Mouse (Mus musculus) stomach, postnatal 0 days (tissue): ENCODE results near the gene Cpsf4l. TPM values are rescaled to one million over a fixed set of nuclear protein-coding genes. Genes with fewer than 3 reads are reported as not detected.

Source experiments
- ATAC-seq: fragments of 200-750 bp; cut with Nextera tagmentation; 2 replicates; pipeline ENCODE4 v1.8.0; 2017; ENCODE audit not compliant: low FRiP score, low TSS enrichment
- DNase-seq: peaks from one replicate; pipeline ENCODE4 v3.0.0-alpha.2; 2016; ENCODE audit warnings: low spot score
- H3K27ac ChIP-seq: fragments of 300-500 bp; sonication (generic); replicated peaks from 2 replicates; pipeline ENCODE4 v1.5.1; 2014; ENCODE audit warnings: mild to moderate bottlenecking, control low read depth
- H3K27me3 ChIP-seq: fragments of 300-500 bp; sonication (generic); 2 replicates; pipeline ENCODE4 v1.6.1; 2014; ENCODE audit warnings: low read length; ENCODE audit not compliant: control insufficient read depth, insufficient read depth
- H3K36me3 ChIP-seq: fragments of 300-500 bp; sonication (generic); 2 replicates; pipeline ENCODE4 v1.6.1; 2014; ENCODE audit warnings: low read length, mixed read lengths; ENCODE audit not compliant: control insufficient read depth, insufficient read depth
- H3K4me1 ChIP-seq: fragments of 300-500 bp; sonication (generic); replicated peaks from 2 replicates; pipeline ENCODE4 v1.6.1; 2014; ENCODE audit warnings: antibody characterized with exemption; ENCODE audit not compliant: control insufficient read depth, insufficient read depth
- H3K4me2 ChIP-seq: fragments of 300-500 bp; sonication (generic); replicated peaks from 2 replicates; pipeline ENCODE4 v1.6.1; 2014; ENCODE audit warnings: low read depth, mild to moderate bottlenecking, control low read depth, moderate library complexity
- H3K4me3 ChIP-seq: fragments of 300-500 bp; sonication (generic); 2 replicates; pipeline ENCODE4 v1.5.1; 2014; ENCODE audit warnings: low read depth, low read length, control low read depth
- H3K9ac ChIP-seq: fragments of 300-500 bp; sonication (generic); 2 replicates; pipeline ENCODE4 v1.6.1; 2014; ENCODE audit warnings: mild to moderate bottlenecking, low read length, control low read depth, mixed read lengths
- H3K9me3 ChIP-seq: fragments of 300-500 bp; sonication (generic); 2 replicates; pipeline ENCODE4 v1.6.1; 2016; ENCODE audit warnings: low read length; ENCODE audit not compliant: control insufficient read depth
- CTCF ChIP-seq: IDR thresholded peaks from 2 replicates; pipeline ENCODE4 v1.5.1; 2016; ENCODE audit warnings: antibody characterized with exemption, low read depth, mild to moderate bottlenecking, moderate library complexity
- EP300 ChIP-seq: optimal IDR thresholded peaks from 2 replicates; pipeline ENCODE3; 2016; ENCODE audit warnings: antibody characterized with exemption
- WGBS: fragments of 180-500 bp; shearing (Covaris S2); extraction: QIAGEN DNeasy Blood & Tissue Kit; methylation state at CpG from one replicate; pipeline ENCODE4 v1.1.7; 2014; 5-methylcytosine and 5-hydroxymethylcytosine counted together
- polyA plus RNA-seq: library from polyadenylated mRNA; unstranded; fragments of >200 nt; fragmentation: Nextera tagmentation; extraction: Ambion mirVana; gene quantifications from 2 replicates; pipeline ENCODE4 v1.2.1, GENCODE M21; 2015

Gene Cpsf4l
- polyA plus RNA-seq, 1 experiment from 2014 or later: 0.19 TPM

GRCm38 (mm10) chr11:113667122-113667521 lies 42.7 kb downstream of the Cpsf4l start:
- ATAC-seq (peak; percentile 87), DNase-seq (peak; percentile 49)
- H3K9me3 ChIP-seq: no peaks in the 10 kb centered on the region
- no peak overlapping the region for H3K4me3 ChIP-seq
- no peak overlapping the region for H3K4me2 ChIP-seq
- no peak for TF ChIP-seq EP300
- TF ChIP-seq CTCF: no peak
- 44% methylated on average over 2 of the region's 2 CpGs for WGBS
- no peaks in the 10 kb centered on the region; the same call in 1 of the 2 replicates for H3K36me3 ChIP-seq
- peak overlapping the region; percentile 74 for H3K27ac ChIP-seq
- H3K4me1 ChIP-seq: peaks cover 3% of the 10 kb centered on the region
- no peaks in the 10 kb centered on the region for H3K27me3 ChIP-seq
- H3K9ac ChIP-seq: no peak overlapping the region

GRCm38 (mm10) chr11:113666648-113667047 lies 43.2 kb downstream of the Cpsf4l start:
- WGBS: 40% methylated on average over 10 of the region's 10 CpGs
- Histone ChIP-seq H3K36me3 (peaks cover 4% of the 10 kb centered on the region), H3K9me3 (no peaks in the 10 kb centered on the region), H3K27ac (peak overlapping the region; percentile 74; the same call in 1 of the 2 replicates), H3K27me3 (no peaks in the 10 kb centered on the region), H3K4me3 (no peak overlapping the region), H3K4me2 (no peak overlapping the region), H3K4me1 (peaks cover 3% of the 10 kb centered on the region), H3K9ac (no peak overlapping the region)
- ATAC-seq (peak; percentile 59), DNase-seq (peak; percentile 75)
- no peak for TF ChIP-seq CTCF
- no peak for TF ChIP-seq EP300

- no peak for TF ChIP-seq EP300
- TF ChIP-seq CTCF: no peak
- Histone ChIP-seq H3K36me3 (peaks cover 6% of the 10 kb centered on the region), H3K27me3 (no peaks in the 10 kb centered on the region), H3K4me2 (no peak overlapping the region), H3K4me1 (peaks cover 3% of the 10 kb centered on the region), H3K9ac (no peak overlapping the region), H3K9me3 (no peaks in the 10 kb centered on the region), H3K27ac (no peak overlapping the region; the same call in 1 of the 2 replicates), H3K4me3 (no peak overlapping the region)
- ATAC-seq: no peak
- WGBS: 55% methylated on average over 6 of the region's 6 CpGs
- DNase-seq: no peak
These were observed 43.6 kb downstream of the Cpsf4l start for GRCm38 (mm10) chr11:113666205-113666604.

GRCm38 (mm10) chr11:113664279-113664678 lies 45.5 kb downstream of the Cpsf4l start:
- Histone ChIP-seq H3K9ac (no peak overlapping the region), H3K4me2 (no peak overlapping the region), H3K9me3 (no peaks in the 10 kb centered on the region), H3K36me3 (peaks cover 11% of the 10 kb centered on the region), H3K27me3 (no peaks in the 10 kb centered on the region), H3K4me3 (no peak overlapping the region), H3K27ac (no peak overlapping the region), H3K4me1 (peaks cover 3% of the 10 kb centered on the region)
- ATAC-seq (no peak), DNase-seq (no peak)
- TF ChIP-seq EP300 (no peak), CTCF (no peak)
- WGBS: 65% methylated on average over 2 of the region's 2 CpGs

GRCm38 (mm10) chr11:113661835-113662351 lies 47.9 kb downstream of the Cpsf4l start:
- no peak for DNase-seq
- no peaks in the 10 kb centered on the region for H3K4me1 ChIP-seq

GRCm38 (mm10) chr11:113660940-113661339 lies 48.9 kb downstream of the Cpsf4l start:
- Histone ChIP-seq H3K9me3 (no peaks in the 10 kb centered on the region), H3K27ac (no peak overlapping the region), H3K4me2 (no peak overlapping the region), H3K36me3 (peaks cover 28% of the 10 kb centered on the region), H3K9ac (no peak overlapping the region), H3K4me3 (no peak overlapping the region), H3K27me3 (no peaks in the 10 kb centered on the region), H3K4me1 (no peaks in the 10 kb centered on the region)
- ATAC-seq (no peak), DNase-seq (no peak)
- 91% methylated on average over 11 of the region's 11 CpGs for WGBS
- TF ChIP-seq CTCF: no peak
- TF ChIP-seq EP300: no peak

More at GRCm38 (mm10) chr11:113661835-113662351, 47.9 kb downstream of the Cpsf4l start:
- no peak for TF ChIP-seq EP300
- no peak for TF ChIP-seq CTCF
- 88% methylated on average over 18 of the region's 18 CpGs for WGBS
- Histone ChIP-seq H3K4me3 (no peak overlapping the region), H3K36me3 (peaks cover 21% of the 10 kb centered on the region), H3K27me3 (no peaks in the 10 kb centered on the region), H3K9me3 (no peaks in the 10 kb centered on the region), H3K4me2 (no peak overlapping the region), H3K9ac (no peak overlapping the region), H3K27ac (no peak overlapping the region)
- ATAC-seq: no peak
